Mouse (Mus musculus) limb, embryonic 14.5 days (tissue): ENCODE results near the gene Npff. TPM values are rescaled to one million over a fixed set of nuclear protein-coding genes. Genes with fewer than 3 reads are reported as not detected.

Source experiments
- ATAC-seq: fragments of 200-750 bp; cut with Nextera tagmentation; 2 replicates; pipeline ENCODE4 v1.8.0; 2017; ENCODE audit warnings: low read depth, moderate number of reproducible peaks, moderate TSS enrichment; ENCODE audit not compliant: low FRiP score
- DNase-seq: peaks from one replicate; pipeline ENCODE4 v3.0.0-alpha.2; 2015; ENCODE audit warnings: low spot score
- H3K27ac ChIP-seq: fragments of 300-500 bp; sonication (generic); replicated peaks from 2 replicates; pipeline ENCODE4 v1.5.1; 2014; ENCODE audit warnings: low read depth, mild to moderate bottlenecking, low read length, moderate library complexity, mixed read lengths
- H3K27me3 ChIP-seq: fragments of 300-500 bp; sonication (generic); 2 replicates; pipeline ENCODE4 v1.6.1; 2014; ENCODE audit warnings: low read length, mixed read lengths; ENCODE audit not compliant: control insufficient read depth, insufficient read depth
- H3K36me3 ChIP-seq: fragments of 300-500 bp; sonication (generic); 2 replicates; pipeline ENCODE4 v1.6.1; 2014; ENCODE audit warnings: mild to moderate bottlenecking, low read length, moderate library complexity, mixed read lengths; ENCODE audit not compliant: control insufficient read depth, insufficient read depth
- H3K4me1 ChIP-seq: fragments of 300-500 bp; sonication (generic); 2 replicates; pipeline ENCODE4 v1.6.1; 2014; ENCODE audit warnings: antibody characterized with exemption, low read length, mixed read lengths; ENCODE audit not compliant: control insufficient read depth, insufficient read depth
- H3K4me2 ChIP-seq: fragments of 300-500 bp; sonication (generic); replicated peaks from 2 replicates; pipeline ENCODE4 v1.6.1; 2014; ENCODE audit warnings: low read depth, mild to moderate bottlenecking, low read length, moderate library complexity; ENCODE audit not compliant: severe bottlenecking
- H3K4me3 ChIP-seq: fragments of 300-500 bp; sonication (generic); replicated peaks from 2 replicates; pipeline ENCODE4 v1.5.1; 2014; ENCODE audit warnings: low read length
- H3K9ac ChIP-seq: fragments of 300-500 bp; sonication (generic); 2 replicates; pipeline ENCODE4 v1.6.1; 2014; ENCODE audit warnings: mild to moderate bottlenecking, low read depth, low read length, moderate library complexity; ENCODE audit not compliant: severe bottlenecking
- H3K9me3 ChIP-seq: fragments of 300-500 bp; sonication (generic); 2 replicates; pipeline ENCODE4 v1.6.1; 2016; ENCODE audit warnings: low read length; ENCODE audit not compliant: control insufficient read depth
- POLR2A ChIP-seq: fragments of 200-500 bp; IDR thresholded peaks from 2 replicates; pipeline ENCODE4 v1.8.0; 2012; ENCODE audit warnings: inconsistent platforms, mild to moderate bottlenecking, moderate library complexity, borderline replicate concordance; ENCODE audit not compliant: insufficient read depth, insufficient read length; ENCODE audit errors: extremely low read depth
- WGBS: fragments of 180-500 bp; shearing (Covaris S2); extraction: QIAGEN DNeasy Blood & Tissue Kit; methylation state at CpG from one replicate; pipeline ENCODE4 v1.1.7; 2014; 5-methylcytosine and 5-hydroxymethylcytosine counted together
- polyA plus RNA-seq, 2 experiments: library from polyadenylated mRNA; depleted of rRNA in 1 of 2; stranded (reverse) in 1 of 2; unstranded in 1 of 2; fragments of >200 nt; fragmentation: Nextera tagmentation in 1 of 2; extraction: Ambion mirVana in 1 of 2; gene quantifications; 2 replicates each; pipeline versions ENCODE4 v1.2.1 to v1.2.3; 2012 to 2014

Gene Npff
- polyA plus RNA-seq, 2 experiments, result 2.5 to 13.7 TPM

GRCm38 (mm10) chr15:102528396-102528795 lies 3.7 kb upstream of the Npff start:
- H3K36me3 ChIP-seq, result peaks cover 81% of the 10 kb centered on the region
- H3K27ac ChIP-seq, result no peak overlapping the region
- DNase-seq, result no peak
- WGBS, result 96% methylated on average over 1 of the region's 1 CpGs
- no peak overlapping the region for H3K4me3 ChIP-seq
- H3K27me3 ChIP-seq, result no peaks in the 10 kb centered on the region
- TF ChIP-seq POLR2A, result no peak
- no peaks in the 10 kb centered on the region for H3K9me3 ChIP-seq
- no peak for ATAC-seq
- H3K4me2 ChIP-seq, result no peak overlapping the region
- H3K4me1 ChIP-seq, result no peaks in the 10 kb centered on the region
- no peak overlapping the region for H3K9ac ChIP-seq

GRCm38 (mm10) chr15:102527936-102528335 lies 3.2 kb upstream of the Npff start:
- ATAC-seq, result no peak
- H3K27me3 ChIP-seq, result no peaks in the 10 kb centered on the region
- DNase-seq, result no peak
- no peaks in the 10 kb centered on the region for H3K9me3 ChIP-seq
- H3K4me2 ChIP-seq, result no peak overlapping the region
- H3K36me3 ChIP-seq, result peaks cover 77% of the 10 kb centered on the region
- no peaks in the 10 kb centered on the region for H3K4me1 ChIP-seq
- H3K4me3 ChIP-seq, result no peak overlapping the region
- H3K27ac ChIP-seq, result no peak overlapping the region
- TF ChIP-seq POLR2A, result no peak
- 75% methylated on average over 3 of the region's 3 CpGs for WGBS
- H3K9ac ChIP-seq, result no peak overlapping the region

GRCm38 (mm10) chr15:102526111-102527002 lies 1.6 kb upstream of the Npff start:
- DNase-seq (no peak), ATAC-seq (no peak)
- TF ChIP-seq POLR2A, result no peak
- Histone ChIP-seq H3K4me1 (no peaks in the 10 kb centered on the region), H3K27ac (no peak overlapping the region), H3K36me3 (peaks cover 75% of the 10 kb centered on the region), H3K9ac (no peak overlapping the region), H3K9me3 (no peaks in the 10 kb centered on the region), H3K27me3 (no peaks in the 10 kb centered on the region), H3K4me2 (no peak overlapping the region), H3K4me3 (no peak overlapping the region)
- WGBS, result 78% methylated on average over 6 of the region's 6 CpGs

GRCm38 (mm10) chr15:102521480-102521879 lies 3.3 kb downstream of the Npff start:
- TF ChIP-seq POLR2A, result no peak
- H3K4me3 ChIP-seq, result no peak overlapping the region

GRCm38 (mm10) chr15:102520416-102520815 lies 4.3 kb downstream of the Npff start:
- peaks cover 16% of the 10 kb centered on the region for H3K4me1 ChIP-seq
- H3K27me3 ChIP-seq, result no peaks in the 10 kb centered on the region
- no peak overlapping the region for H3K4me2 ChIP-seq
- H3K9ac ChIP-seq, result no peak overlapping the region
- peaks cover 30% of the 10 kb centered on the region for H3K36me3 ChIP-seq
- H3K9me3 ChIP-seq, result no peaks in the 10 kb centered on the region
- ATAC-seq (no peak), DNase-seq (no peak)
- WGBS, result 82% methylated on average over 4 of the region's 4 CpGs
- TF ChIP-seq POLR2A, result no peak
- no peak overlapping the region for H3K27ac ChIP-seq
- H3K4me3 ChIP-seq, result no peak overlapping the region

More at GRCm38 (mm10) chr15:102521480-102521879, 3.3 kb downstream of the Npff start:
- H3K4me1 ChIP-seq, result peaks cover 7% of the 10 kb centered on the region
- H3K4me2 ChIP-seq, result no peak overlapping the region
- no peaks in the 10 kb centered on the region for H3K27me3 ChIP-seq
- H3K36me3 ChIP-seq, result peaks cover 40% of the 10 kb centered on the region
- H3K9ac ChIP-seq, result no peak overlapping the region
- 88% methylated on average over 4 of the region's 4 CpGs for WGBS
- no peak overlapping the region for H3K27ac ChIP-seq
- H3K9me3 ChIP-seq, result no peaks in the 10 kb centered on the region
- DNase-seq, result no peak
- no peak for ATAC-seq
